Mouse (Mus musculus) CD4-positive helper T cell, adult 2 months (primary cell): ENCODE data around the gene Cdkn3.
"Not testable (repeated sequence)": the region's sequence is repeated elsewhere in the genome, so short reads cannot be mapped to it uniquely, and the experiment has no call there.

Experiments
- DNase-seq: peaks from one replicate; pipeline ENCODE4 v3.0.0-alpha.2; 2012; ENCODE audit warnings: low read depth, missing footprints, low spot score

The Cdkn3 gene

DNA sequence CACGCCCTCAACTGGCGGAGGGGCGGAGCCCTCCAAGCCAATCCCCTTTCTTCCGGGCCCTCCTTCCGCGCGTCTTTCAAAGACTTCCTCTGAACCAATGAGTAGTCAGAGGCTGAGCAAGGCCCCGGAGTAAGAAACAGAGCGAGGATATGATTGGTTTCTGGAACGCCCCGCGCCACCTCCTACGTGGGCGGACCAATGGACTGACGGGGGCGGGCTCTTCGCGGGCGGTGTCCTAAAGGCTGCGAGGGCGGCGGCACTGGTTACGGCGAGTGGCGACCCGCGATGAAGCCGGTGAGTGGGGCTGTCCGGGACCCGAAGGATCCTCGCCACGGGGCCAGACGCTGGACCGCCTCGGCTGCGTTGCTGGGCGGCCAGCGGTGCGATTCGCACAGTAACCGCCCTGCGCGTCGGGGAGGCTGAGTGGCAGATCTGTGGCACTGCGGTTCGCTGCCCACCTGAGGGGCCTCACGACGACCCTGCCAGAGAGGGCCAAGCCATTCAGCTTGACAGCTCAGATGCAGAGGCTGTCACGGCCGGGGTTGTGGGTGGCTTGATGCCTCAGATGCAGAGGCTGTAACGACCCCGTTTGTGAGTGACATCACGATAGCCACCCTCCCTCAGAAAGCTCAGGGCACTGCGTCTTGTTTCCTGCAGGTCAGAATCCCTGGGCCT lies at the start of gene Cdkn3:
Gene Cdkn3, plus strand, starts transcription at position 187 of the 675 bp plus-strand sequence.
- DNase-seq = peak; percentile 96

DNA sequence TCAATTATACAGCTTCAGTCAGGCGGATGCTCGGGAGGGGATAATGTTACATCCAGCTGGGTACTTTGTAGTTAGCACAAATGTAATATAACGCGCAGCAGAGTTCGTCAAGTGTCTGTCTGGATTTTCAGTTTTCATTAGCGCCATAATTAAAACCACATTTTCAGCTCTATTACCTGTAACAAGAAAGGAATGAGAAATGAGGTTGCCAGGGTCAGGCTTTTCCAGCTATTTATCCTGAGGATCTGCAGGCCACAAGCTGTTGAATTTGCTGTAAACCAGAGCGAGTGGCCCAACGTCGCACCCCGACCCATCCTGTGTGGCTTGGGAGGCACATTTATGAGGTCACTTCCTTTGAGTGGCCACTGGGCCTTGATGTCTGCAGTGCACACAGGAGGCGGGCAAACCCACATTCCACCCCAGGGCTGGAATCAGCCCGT lies 41.8 kb upstream of the Cdkn3 start:
- no peak for DNase-seq

DNA sequence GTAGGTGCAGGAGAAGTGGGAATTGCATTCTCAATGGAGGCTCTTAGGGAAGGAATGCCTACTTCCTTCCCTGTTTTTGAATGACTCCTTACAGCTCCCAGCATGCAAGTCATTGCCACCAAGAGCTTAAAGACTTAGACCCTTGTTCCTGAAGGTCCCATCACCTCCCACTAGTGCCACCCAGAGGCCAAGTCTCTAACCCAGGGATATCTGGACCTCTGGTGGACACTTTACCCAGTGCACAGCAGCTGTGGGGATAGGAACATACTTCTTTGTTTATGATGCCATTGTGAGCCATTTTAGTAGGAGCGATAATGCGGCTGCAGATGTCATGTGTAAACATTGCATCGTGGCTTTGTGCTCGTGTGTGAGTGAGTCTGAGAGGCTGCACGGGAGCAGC lies 38.3 kb upstream of the Cdkn3 start:
- DNase-seq = no peak

DNA sequence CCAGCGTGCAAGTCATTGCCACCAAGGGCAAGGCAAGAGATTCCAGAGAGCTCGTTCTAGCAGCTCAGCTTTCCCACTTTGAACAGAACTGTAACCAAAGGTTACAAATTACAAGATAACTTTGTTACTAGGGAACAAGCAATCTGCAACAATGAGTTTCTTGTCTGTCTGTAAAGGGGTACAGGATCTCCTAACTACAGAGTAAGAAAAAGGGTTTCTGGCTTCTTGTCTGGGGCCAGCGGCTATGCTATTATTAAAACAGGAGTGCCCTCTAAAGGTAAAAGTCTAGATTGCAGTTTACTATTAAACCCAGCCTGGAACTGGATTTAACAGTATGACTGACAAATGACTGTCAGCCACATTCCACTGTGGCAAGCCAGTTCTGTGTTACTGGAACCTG lies 36.5 kb upstream of the Cdkn3 start:
- peak; percentile 15 for DNase-seq

DNA sequence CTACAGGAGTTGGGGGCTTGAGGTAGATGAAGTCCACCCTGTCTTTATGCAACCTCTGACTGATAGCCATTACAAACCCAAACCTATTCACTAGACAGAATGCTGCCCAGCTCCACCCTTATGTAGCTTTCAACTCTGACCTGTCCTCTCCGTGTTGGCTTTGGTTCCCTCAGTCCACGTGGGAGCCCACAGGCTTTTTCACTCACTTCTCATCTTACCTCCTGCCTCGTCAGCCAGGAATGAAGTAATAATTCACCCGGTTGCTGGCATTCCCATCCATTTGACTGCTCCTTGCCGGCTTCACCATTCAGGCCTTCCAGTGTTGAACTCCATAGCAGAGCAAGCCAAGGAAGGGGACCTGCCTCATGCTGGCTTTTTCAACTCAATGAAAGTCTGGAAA lies 35.4 kb upstream of the Cdkn3 start:
- DNase-seq = no peak

DNA sequence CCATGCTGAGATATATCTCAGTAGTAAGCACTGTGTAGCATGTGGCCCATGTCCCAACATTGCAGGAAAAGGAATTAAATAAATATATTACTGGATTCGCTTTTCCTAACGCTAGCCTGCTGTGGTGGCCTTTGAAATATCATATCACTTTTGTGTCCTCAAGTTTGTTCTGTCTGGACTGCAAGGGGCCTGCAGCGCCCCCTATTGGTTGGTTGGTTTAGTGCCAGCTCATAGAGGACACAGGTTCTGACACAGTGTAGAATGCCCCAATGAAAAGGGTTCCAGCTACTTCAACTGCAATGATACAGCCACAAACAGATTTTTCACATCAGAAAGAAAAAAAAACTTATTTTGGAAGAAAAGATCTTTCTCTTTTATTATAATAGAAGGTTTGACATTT lies 34.6 kb upstream of the Cdkn3 start:
- DNase-seq = no peak

DNA sequence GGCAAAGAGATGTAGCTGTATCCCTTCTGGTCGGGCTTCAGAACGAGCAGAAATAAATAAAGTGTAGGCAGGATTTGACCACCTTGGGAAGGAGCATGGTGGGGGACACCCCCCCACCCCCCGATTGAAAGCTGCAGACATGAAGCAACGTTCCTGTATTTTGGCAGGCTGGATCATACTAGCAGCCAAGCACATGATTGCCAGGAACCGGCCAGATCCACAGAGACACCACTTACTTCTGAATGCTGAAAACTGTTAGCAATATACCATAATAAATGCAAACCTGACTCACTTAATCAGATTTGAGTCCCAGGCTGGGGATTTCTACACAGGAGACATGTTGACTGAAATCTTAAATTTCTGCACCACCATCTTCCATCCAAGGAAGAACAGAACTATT lies 26.1 kb upstream of the Cdkn3 start:
- DNase-seq = no peak

DNA sequence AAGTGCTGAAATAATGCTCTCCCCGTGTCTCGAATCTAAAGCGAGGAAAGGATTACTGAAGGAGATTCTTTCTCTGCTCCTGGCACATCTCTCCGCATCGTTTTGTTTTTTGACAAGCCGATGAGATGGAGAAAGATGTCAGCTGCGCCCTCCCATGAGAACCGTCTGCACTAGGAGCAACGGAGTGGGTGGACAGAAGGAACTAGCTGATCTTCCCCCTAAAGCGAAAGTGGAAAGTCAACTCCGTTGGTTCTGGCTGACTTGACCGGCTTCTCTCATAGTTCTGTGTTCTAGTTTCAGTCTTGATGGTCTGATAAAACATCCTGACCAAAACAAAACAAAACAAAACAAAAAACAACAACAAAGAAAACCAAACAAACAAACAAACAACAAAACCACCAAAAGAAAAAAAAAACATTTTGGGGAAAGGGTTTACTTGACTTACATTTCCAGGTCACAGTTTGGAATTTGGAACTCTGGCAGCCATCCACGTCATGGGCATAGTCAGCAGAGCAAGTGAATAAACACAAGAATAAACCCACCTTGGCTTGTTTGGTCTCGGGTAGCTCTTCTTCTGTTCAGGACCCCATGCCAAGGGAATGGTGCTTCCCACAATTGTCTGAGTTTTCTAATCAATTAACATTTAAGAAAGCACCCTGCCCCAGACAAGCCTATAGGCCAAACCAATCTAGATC lies 25.4 kb upstream of the Cdkn3 start:
- no peak for DNase-seq

DNA sequence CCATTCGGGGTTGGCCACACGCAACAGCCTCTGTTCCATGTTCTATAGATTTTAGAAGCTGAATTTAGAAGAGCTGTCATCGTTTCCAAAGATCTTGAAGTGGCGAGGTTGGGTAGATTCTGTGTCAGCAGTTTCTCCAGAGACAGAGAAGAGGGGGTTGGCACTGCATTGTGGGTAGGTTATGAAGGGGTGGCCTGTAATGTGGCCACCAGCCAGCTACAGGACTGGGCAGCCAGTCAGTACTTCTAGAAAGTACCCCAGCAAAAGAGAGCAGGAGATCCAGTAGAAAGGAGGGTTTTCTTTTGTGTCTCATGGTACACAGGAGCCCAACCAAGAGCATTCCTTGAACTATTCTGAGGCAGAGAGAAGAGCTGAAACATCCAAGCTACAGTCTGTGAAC lies 24.0 kb upstream of the Cdkn3 start:
- no peak for DNase-seq

DNA sequence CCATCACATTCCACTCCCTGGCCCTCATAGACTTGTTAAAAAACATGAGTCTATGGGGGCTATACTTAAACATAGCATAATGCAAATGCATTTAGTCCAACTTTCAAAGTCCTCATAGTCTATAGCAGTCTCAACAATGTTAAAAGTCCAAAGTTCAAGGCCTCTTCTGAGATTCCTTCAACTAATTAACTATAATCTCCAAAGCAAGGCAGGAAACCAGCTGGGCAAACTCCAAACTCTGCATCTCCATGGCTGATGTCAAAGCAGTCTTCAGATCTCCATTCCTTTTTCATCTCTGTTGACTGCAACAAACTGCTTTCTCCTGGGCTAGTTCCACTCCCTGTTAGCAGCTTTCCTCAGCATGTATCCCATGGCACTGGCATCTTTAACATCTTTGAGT lies 23.0 kb upstream of the Cdkn3 start:
- DNase-seq = not testable (repeated sequence)

DNA sequence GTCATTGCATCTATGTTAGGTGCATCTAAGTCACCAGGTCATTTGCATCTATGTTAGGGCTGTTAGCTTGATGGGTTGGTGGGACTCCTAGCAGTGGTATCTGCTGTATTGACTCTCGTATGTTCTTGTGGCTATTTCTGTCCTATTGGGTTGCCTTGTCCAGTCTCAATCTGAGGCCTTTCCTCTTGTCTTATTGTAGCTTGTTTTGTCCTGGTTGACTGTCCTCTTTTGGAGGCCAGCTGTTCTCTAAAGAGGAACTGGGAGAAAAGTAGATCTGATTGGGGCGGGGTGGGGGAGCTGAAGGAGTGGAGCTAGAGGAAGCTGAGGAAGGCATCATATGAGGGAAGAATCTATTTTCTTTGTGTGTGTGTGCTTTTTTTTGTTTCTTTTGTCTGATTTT lies 17.7 kb upstream of the Cdkn3 start:
- DNase-seq = no peak

DNA sequence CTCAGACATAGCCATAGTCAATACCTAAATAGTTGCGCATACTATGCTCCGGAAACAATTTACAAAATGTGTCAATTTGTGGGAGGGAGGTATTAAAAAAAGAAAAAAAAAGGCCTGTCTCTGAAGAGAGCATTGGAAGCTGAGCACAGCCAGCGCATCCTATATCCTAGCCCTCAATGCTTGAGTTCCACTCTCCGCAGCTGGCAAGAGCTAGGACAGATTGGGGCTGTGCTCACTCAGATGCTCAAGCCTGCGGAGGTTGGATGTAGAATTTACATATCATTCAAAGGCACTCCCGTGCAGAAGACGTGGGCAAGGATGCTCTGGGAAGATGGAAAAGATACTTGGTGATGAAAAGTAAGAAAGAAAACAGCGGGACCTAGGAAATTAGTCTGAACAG lies 14.9 kb upstream of the Cdkn3 start:
- no peak for DNase-seq

DNA sequence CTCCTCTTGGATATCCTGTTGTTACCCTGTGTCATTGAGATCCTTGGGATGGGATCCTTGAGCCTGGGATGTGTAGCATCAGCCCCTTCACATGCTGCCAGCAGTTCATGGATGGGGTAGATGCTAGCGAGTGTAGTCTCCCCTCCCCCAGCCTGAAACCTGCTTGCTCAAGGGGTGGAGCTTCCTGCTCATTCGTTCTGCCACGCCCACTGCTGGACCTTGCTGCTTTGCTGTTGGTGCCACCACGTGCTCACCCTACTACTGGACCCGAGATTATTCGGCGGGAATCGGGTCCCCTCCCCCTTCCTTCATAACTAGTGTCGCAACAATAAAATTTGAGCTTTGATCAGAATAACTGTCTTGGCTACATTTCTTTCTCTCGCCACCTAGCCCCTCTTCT lies 6.0 kb upstream of the Cdkn3 start:
- not testable (repeated sequence) for DNase-seq

DNA sequence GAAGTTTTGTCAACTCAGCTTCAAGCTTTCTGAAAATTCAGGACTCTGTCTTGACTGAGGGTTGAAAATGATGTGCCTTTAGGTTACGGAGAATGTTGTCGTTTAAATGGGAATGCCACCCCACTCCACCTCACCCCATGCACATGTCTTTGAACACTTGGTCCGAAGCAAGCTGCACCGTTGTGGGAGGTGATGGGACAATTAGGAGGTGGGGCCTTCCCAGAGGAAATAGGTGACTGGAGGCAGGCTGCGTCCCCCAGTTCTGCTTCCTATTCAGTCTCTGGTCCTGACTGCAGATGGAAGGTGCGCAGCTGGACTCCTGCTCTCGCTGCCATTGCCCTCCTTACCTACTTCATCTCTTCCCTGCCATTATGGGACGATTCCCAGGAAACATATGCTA lies 4.5 kb upstream of the Cdkn3 start:
- DNase-seq = no peak

DNA sequence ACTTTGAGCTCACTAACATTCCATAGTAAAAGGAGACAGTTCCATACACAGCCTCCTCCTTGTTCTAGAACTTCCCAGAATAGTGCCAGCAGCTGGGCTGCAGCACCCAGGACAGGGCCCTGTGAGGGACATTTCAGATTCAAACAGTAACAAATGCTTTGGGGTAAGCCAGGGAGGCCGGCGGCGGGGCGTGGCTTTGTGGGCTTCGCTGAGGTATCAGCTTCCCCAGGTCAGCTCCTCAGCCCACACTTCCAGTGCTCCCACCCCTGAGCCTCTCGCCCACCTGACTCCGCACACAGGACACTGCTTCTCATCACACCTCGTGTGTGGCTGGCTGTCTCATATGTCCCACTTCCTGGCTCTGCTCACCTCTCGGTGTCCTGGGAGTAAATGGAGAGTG lies 2.6 kb upstream of the Cdkn3 start:
- DNase-seq = no peak

DNA sequence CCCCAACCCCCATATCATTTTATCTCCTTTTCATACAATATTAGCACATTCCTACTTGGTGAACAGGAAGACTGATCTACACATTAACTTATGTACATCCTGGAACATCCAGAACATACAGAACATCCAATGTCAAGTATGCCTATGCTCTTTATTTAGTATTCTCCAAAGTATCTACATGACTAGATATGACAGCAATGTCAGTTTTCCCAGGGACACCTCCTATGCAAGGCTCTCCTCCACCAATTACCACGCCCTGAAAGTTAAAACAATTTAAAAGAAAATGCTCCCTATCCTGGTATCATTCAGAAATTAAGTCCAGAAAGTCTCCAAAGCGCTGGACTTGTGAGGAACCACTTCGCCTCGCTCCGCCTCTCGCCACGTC lies 379 bp upstream of the Cdkn3 start:
- no peak for DNase-seq

DNA sequence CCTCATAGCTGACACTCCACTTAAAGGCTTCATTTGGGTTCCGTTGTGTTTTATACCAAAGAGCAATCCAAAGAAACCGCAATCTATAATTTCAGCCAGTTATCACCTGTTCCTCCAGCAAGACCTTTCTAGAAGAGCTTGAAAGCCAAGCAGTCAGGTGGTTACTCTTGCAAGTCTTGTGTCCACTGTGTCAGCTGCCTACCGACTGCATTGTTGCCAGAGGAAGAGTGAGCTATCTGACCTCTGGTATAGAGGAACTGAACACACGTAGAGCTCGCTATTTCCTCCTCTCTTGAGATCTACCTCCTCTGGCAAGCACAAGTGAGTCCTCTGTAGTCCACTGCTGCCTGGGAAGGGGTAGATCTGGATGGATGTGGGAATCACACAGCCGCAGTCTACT lies 845 bp downstream of the Cdkn3 start:
- peak; percentile 7 for DNase-seq

DNA sequence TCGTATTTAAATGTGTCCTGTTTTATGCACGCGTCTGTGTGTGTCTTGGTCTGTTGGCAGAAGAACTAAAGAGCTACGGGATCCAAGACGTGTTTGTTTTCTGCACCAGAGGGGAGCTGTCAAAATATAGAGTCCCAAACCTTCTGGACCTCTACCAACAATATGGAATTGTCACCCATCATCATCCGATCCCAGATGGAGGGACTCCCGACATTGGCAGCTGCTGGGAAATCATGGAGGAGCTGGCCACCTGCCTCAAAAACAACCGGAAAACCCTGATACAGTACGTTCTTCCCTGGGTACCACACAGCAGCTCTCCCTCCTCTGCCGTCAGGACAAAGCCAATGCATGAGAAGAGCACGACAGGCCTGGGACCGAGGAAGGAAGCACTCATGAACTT lies 6.8 kb downstream of the Cdkn3 start:
- no peak for DNase-seq

DNA sequence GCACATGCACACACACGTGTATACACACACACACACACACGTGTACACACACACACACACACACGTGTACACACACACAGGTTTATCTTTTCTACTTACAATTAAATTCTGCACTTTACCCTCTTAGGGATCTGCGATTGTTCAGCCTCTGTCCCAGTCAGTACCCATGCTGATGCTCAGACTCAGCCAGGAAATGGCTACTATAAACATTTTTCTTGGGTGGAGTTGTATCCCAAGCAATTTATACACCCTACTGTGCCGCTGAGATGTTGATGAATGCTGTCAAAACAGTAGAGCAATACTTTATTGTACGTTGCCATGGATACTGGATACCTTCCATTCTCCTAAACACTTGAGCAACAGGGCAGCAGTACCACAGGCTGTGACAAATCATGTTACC lies 9.7 kb downstream of the Cdkn3 start:
- DNase-seq = no peak

DNA sequence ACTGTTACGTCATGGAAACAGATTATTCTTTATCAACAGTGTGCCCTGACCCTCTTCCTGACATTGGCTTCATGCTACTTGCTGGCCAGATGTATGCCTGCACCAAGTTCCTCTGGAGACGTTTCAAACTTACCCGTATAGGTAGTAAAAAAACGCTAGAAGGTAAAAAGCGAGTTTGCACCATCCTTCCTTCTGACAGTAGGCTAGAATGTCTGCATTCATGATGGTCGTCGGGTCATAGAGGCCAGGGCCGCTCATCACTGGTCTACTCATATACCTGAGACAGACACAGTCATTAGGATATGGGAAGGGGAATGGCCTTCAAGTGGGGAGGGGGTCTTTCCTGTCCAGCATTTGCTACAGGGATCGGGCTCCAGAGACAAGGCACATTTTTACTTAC lies 18.4 kb downstream of the Cdkn3 start:
- DNase-seq = no peak

DNA sequence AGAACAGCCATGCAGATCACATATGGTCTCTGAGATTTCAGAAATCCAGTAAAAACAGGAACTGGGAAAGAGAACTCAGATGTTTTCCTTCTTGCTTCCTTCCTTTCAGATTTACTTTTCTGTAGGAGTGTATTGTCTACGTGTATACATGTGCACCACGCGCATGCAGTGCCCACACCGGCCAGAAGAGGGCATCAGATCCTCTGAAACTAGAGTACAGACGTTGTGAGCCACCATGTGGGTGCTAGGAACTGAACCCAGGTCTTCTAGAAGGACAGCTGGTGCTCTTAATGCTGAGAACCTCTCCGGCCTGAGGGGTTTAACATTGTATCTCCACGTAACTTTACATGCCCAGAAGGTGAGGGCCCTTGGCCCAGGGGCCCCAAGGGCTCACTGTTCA lies 18.9 kb downstream of the Cdkn3 start:
- DNase-seq = no peak

DNA sequence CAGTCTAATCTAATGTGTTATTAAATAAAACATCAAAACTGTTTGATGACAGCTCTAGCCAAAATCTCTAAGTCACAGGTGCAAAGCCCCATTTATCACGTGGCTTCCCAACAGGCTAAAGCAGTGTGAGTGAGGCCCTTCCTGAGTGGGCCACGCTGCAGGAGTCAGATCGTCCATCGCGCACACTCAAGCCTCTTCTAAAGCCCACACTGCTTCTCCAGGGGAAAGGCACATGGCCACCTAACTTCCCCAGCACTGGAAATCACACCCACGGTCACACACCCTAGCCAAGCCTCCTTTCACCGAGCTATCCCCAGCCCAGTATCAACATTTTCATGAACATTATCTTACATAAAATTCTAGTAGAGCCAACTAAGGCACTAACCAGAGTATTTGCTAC lies 20.7 kb downstream of the Cdkn3 start:
- DNase-seq = no peak

DNA sequence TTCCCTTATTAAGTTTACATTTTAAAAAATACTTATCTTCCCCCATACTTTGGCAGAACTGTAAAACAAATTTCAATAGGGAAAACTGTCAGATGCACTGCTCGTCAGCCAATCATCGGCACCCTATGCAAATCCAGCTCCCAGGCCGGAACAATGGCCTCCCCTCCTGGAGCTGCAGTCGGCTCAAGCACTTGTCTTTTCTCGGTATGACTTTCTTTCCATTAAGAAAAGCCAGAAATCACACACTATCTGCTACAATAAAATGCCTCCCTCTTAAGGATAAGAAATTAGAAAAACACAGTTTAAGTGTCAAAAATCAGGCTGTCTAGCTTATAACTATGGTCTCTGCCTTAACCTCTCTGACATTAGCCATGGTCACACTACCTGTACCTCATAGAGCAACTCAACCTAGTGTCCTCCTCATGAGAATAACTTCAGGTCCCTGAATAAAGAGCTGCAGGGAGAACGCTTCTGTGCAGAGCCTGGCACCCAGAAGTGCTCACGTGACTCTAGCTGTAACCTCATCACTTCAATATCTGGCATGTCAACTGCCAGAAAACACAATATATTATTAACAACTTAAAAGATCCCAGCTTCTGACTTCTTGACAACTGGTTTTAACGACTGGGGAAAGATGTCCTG lies 22.0 kb downstream of the Cdkn3 start:
- peak; percentile 12 for DNase-seq
